Comparison of ENCODE assay signal across 10 mouse cellular contexts in the genomic region with DNA sequence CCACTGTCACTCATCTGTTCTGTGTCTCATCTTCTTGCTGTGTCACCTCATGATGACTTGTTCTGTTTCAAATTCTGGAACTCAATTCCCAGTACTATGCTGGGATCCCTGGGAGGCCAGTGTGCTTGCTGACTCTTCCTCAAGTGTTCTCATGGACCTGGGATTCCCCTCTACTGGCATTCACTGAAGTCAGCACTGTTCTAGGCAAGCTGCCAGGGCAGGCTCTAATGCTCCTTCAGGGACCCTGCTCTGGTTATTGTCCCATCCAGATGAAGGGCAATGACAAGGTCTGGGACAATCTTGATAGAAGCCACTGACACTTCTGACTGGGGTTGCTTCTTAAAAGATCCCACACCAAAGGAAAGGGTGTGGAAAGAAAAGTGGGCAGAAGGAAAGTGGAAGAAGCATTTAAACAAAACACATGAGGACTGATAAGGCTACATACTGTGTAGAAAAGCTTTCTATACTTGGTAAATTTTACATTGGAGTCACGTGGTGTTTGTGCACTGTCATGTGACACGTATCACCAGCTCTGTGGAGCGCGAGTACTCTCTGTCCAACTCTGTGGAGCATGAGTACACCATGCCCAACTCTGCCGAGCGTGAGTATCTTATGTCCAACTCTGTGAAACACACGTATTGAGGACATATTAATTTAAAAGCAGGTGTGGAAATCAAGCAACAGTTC.
A peak's percentile ranks its signal among the peaks of the same experiment; 100 is the strongest.
DNase-seq lines count a peak whose midpoint lies in the region; ATAC-seq and TF ChIP-seq lines count a peak whose summit lies in the region.
"Had no signal": no experiment of that assay in that cellular context is flagged by ENCODE, and none has a peak within 500 bp of the region (broad histone marks: within the 10 kb centered on the region; RNA-seq: fewer than 3 reads in every experiment).

No protein-coding gene starts in this region.

- TF ChIP-seq CTCF in lung, adult 2 months (IDR thresholded peaks at IDR 0.05; ENCODE audit: insufficient read depth, low read length) = no peak
- no peak for TF ChIP-seq CTCF in left cerebral cortex, adult 2 months (IDR thresholded peaks at IDR 0.05)

- H3K27ac ChIP-seq in embryonic facial prominence, embryonic 14.5 days (replicated peaks; ENCODE audit: low read depth, low read length) = no peak overlapping the region
- peak overlapping the region; percentile 94 for H3K27ac ChIP-seq in heart, embryonic 16.5 days (ENCODE audit: low read length)
- H3K27ac ChIP-seq in hindbrain, embryonic 11.5 days (ENCODE audit: low read depth, low read length) = no peak overlapping the region
- H3K27ac ChIP-seq in left cerebral cortex, adult 2 months = no peak overlapping the region
- H3K27ac ChIP-seq: limb, embryonic 15.5 days had no signal

- intact Hi-C loops in left cerebral cortex, adult 2 months (cut with DNase I) = no loop called here

- H3K36me3 ChIP-seq in embryonic facial prominence, embryonic 14.5 days (ENCODE audit: control insufficient read depth, insufficient read depth, low read length) = no peaks in the 10 kb centered on the region
- no peaks in the 10 kb centered on the region for H3K36me3 ChIP-seq in heart, embryonic 16.5 days (ENCODE audit: control insufficient read depth, insufficient read depth)
- no peaks in the 10 kb centered on the region for H3K36me3 ChIP-seq in hindbrain, embryonic 11.5 days (ENCODE audit: control insufficient read depth, insufficient read depth, low read length)
- H3K36me3 ChIP-seq: limb, embryonic 15.5 days had no signal

- 0 out of 2 replicates have a peak, but pooled peaks have one; percentile 17 for ATAC-seq in embryonic facial prominence, embryonic 14.5 days (ENCODE audit: low read depth)
- ATAC-seq in heart, embryonic 16.5 days (replicated peaks; ENCODE audit: extremely low read depth, insufficient read depth, low FRiP score) = peak; percentile 83
- no peak for ATAC-seq in hindbrain, embryonic 11.5 days (ENCODE audit: low FRiP score)
- ATAC-seq: forebrain, embryonic 16.5 days had no signal

- no peaks in the 10 kb centered on the region for H3K27me3 ChIP-seq in embryonic facial prominence, embryonic 14.5 days (replicated peaks; ENCODE audit: control insufficient read depth, insufficient read depth, low read length)
- no peaks in the 10 kb centered on the region for H3K27me3 ChIP-seq in heart, embryonic 16.5 days (ENCODE audit: control insufficient read depth, insufficient read depth, low read length)
- no peaks in the 10 kb centered on the region for H3K27me3 ChIP-seq in hindbrain, embryonic 11.5 days (ENCODE audit: control insufficient read depth, insufficient read depth, low read length)
- H3K27me3 ChIP-seq: limb, embryonic 15.5 days had no signal

- H3K4me3 ChIP-seq in lung, adult 2 months (replicated peaks; ENCODE audit: extremely low read depth, low read depth, low read length) = no peak overlapping the region
- H3K4me3 ChIP-seq in embryonic facial prominence, embryonic 14.5 days (ENCODE audit: low read depth, low read length) = no peak overlapping the region
- no peak overlapping the region for H3K4me3 ChIP-seq in heart, embryonic 16.5 days (ENCODE audit: low read length)
- H3K4me3 ChIP-seq in hindbrain, embryonic 11.5 days (ENCODE audit: low read depth, low read length) = no peak overlapping the region
- H3K4me3 ChIP-seq in left cerebral cortex, adult 2 months = no peak overlapping the region
- H3K4me3 ChIP-seq: limb, embryonic 15.5 days had no signal

- 83% methylated on average over 7 of the region's 7 CpGs for WGBS in lung, adult 2 months
- WGBS in embryonic facial prominence, embryonic 14.5 days = 90% methylated on average over 7 of the region's 7 CpGs
- WGBS in heart, embryonic 16.5 days = 39% methylated on average over 7 of the region's 7 CpGs
- 95% methylated on average over 7 of the region's 7 CpGs for WGBS in hindbrain, embryonic 11.5 days

- no peaks in the 10 kb centered on the region for H3K9me3 ChIP-seq in embryonic facial prominence, embryonic 14.5 days (ENCODE audit: control insufficient read depth, low read length)
- no peaks in the 10 kb centered on the region for H3K9me3 ChIP-seq in heart, embryonic 16.5 days (replicated peaks; ENCODE audit: control insufficient read depth, low read length)
- no peaks in the 10 kb centered on the region for H3K9me3 ChIP-seq in hindbrain, embryonic 11.5 days (ENCODE audit: control insufficient read depth, low read length)
- H3K9me3 ChIP-seq: limb, embryonic 15.5 days had no signal

- TF ChIP-seq POLR2A in lung, adult 2 months (IDR thresholded peaks at IDR 0.05; ENCODE audit: borderline replicate concordance, extremely low read depth, low read depth, low read length) = no peak

- peak; percentile 10 to 13 for DNase-seq in lung, adult 18-20 months
- DNase-seq in lung, adult 2 months = no peak
- no peak for DNase-seq in embryonic facial prominence, embryonic 14.5 days (ENCODE audit: low spot score)
- peak; percentile 18 for DNase-seq in lung, postnatal 25 days (ENCODE audit: low spot score)
- DNase-seq in hindbrain, embryonic 11.5 days (ENCODE audit: low spot score) = no peak
- no peak for DNase-seq in left cerebral cortex, adult 2 months (ENCODE audit: extremely low spot score in 1 of 2, low spot score in 2 of 2)
- DNase-seq in frontal cortex, adult 2 months (ENCODE audit: extremely low spot score in 1 of 2, low spot score in 1 of 2) = no peak

- no peak overlapping the region for H3K9ac ChIP-seq in embryonic facial prominence, embryonic 14.5 days (ENCODE audit: low read depth, low read length)
- H3K9ac ChIP-seq in heart, embryonic 16.5 days (ENCODE audit: low read length) = no peak overlapping the region
- H3K9ac ChIP-seq in hindbrain, embryonic 11.5 days (ENCODE audit: low read depth, low read length) = no peak overlapping the region
- H3K9ac ChIP-seq: limb, embryonic 15.5 days had no signal

- H3K4me1 ChIP-seq in lung, adult 2 months (ENCODE audit: control insufficient read depth, insufficient read depth, low read length) = peaks cover 2% of the 10 kb centered on the region; the same call in 1 of the 2 replicates
- H3K4me1 ChIP-seq in embryonic facial prominence, embryonic 14.5 days (ENCODE audit: control insufficient read depth, insufficient read depth, low read length) = no peaks in the 10 kb centered on the region
- H3K4me1 ChIP-seq in heart, embryonic 16.5 days (ENCODE audit: control insufficient read depth, insufficient read depth, low read length) = peaks cover 37% of the 10 kb centered on the region
- H3K4me1 ChIP-seq in hindbrain, embryonic 11.5 days (replicated peaks; ENCODE audit: control insufficient read depth, insufficient read depth, low read length) = no peaks in the 10 kb centered on the region

- no peak overlapping the region for H3K4me2 ChIP-seq in embryonic facial prominence, embryonic 14.5 days (ENCODE audit: low read depth, low read length)
- peak overlapping the region; percentile 37; the same call in 1 of the 2 replicates for H3K4me2 ChIP-seq in heart, embryonic 16.5 days (ENCODE audit: low read depth, low read length)
- no peak overlapping the region for H3K4me2 ChIP-seq in hindbrain, embryonic 11.5 days (replicated peaks; ENCODE audit: low read depth, low read length)
- H3K4me2 ChIP-seq: limb, embryonic 15.5 days had no signal

Comparison
In these comparisons a context has a peak if more than half of its experiments do, and no peak if none do; other contexts are left out.
1. DNase-seq: peak in lung, adult 18-20 months (2 of 2) and lung, postnatal 25 days (single experiment); none in lung, adult 2 months (single experiment), embryonic facial prominence, embryonic 14.5 days (single experiment), hindbrain, embryonic 11.5 days (single experiment), left cerebral cortex, adult 2 months (0 of 2) and frontal cortex, adult 2 months (0 of 2).